Mouse (Mus musculus) c-Kit-negative CD71-positive TER-119-positive erythroid progenitor cells, embryonic 14.5 days (primary cell): ENCODE data around the gene Zkscan5.
"Not testable (repeated sequence)": the region's sequence is repeated elsewhere in the genome, so short reads cannot be mapped to it uniquely, and the experiment has no call there.

Experiments used
- DNase-seq: peaks from one replicate; pipeline ENCODE4 v3.0.0-alpha.2; 2013; ENCODE audit warnings: low read depth, low spot score

The Zkscan5 gene

GRCm38 (mm10) chr5:145203936-145204691, at the start of gene Zkscan5:
Gene Zkscan5, plus strand, starts transcription at chr5:145204562.
- peak; percentile 94 for DNase-seq

DNA sequence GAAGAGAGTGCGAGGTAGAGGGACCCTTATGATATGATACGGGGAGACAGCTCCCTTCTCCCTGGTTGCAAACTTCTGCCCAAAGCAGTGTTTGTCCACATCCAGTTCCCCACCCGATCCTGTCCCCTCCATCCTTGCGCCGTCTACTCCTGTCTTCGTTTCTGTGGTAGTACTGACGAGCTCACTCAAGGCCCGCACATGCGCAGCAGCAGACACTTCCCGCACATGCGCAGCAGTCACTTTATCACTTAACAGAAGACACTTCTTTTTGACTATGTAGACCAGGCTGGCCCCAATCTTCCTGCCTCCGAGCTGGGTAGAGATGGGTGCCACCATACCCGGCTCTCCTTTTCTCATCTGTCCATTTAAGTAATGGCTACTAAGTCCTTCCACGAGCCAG, 43.0 kb upstream of the Zkscan5 start:
- DNase-seq = no peak

DNA sequence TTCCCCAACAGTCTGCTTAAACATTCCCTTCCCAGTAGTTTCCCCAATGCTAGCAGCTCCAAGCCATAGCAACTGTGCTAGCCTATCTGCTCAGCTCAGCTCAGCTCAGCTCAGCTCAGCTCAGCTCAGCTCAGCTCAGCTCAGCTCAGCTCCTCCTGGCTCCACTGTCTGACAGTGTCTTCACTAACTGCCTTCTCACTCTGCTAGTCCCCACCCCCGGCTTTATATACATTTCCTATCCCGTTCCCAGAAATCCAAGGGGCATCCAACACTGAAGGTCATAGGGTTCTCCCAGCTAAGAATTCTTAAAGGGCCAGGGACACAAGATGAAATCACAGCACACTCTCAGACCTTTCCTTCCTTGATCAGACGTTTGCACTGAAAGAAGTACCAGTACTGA, 39.7 kb upstream of the Zkscan5 start:
- DNase-seq = no peak

DNA sequence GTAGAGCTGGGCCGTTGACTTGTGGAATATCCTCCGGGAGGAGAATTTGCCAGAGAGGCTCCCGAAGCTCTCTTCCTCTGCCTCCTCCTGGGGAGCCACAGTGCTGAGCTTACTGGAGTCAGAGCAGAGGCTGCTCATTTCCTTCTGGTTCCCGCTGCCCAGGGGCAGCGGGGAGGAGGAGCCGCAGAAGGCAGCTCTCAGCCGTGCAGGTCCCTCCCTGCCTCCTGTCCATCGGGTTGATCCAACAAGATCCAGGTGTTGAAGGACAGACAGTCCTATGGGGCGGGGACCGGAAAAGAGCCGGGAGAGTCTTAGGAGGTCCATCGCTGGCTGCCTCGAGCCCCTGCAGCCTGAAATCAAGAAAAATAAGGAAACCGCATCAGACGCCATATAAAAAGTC, 39.2 kb upstream of the Zkscan5 start:
- no peak for DNase-seq

DNA sequence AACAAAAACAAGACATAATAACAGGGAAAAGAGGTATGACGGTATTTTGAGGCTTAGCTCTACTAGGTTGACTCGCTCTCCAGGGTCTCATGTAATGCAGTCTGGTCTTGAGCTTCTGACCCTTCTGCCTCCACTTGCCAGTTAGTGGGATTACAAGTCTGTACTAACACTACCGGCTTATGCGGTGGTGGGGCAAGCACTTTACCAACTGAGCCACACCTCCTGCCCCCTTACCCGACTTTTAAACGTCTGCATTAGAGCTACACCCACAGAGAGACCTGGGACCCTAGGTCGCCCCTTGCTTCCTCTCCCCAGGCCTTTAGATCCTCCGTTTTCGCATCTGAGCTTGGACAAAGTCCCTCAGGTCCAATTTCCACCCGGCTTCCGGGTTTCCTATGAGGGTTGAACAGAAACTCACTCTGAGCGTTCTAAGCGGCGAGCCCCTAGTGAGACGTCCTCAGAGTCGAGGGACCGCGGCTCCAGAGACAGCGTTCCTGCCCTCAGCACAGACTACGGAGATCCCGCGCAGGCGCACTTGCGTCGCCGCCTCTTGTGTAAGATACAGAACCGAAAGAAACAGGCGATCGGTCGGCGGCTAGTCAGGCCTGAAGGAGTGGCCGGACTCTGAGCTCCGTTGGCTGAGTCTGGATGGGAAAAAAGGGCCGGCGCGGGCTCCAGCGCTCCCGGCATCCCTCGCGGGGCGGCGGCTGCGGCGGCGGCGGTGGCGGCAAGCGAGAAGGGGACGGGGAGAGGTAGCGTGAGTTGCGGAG, 37.6 kb upstream of the Zkscan5 start, which contains the start of the genes Ptcd1 and Cpsf4:
Gene Ptcd1, minus strand, starts transcription at position 573 of the 770 bp plus-strand sequence.
Gene Cpsf4, plus strand, starts transcription at position 678 of the 770 bp plus-strand sequence.
- peak; percentile 99 for DNase-seq

GRCm38 (mm10) chr5:145167306-145167661, 37.1 kb upstream of the Zkscan5 start:
- DNase-seq = no peak

DNA sequence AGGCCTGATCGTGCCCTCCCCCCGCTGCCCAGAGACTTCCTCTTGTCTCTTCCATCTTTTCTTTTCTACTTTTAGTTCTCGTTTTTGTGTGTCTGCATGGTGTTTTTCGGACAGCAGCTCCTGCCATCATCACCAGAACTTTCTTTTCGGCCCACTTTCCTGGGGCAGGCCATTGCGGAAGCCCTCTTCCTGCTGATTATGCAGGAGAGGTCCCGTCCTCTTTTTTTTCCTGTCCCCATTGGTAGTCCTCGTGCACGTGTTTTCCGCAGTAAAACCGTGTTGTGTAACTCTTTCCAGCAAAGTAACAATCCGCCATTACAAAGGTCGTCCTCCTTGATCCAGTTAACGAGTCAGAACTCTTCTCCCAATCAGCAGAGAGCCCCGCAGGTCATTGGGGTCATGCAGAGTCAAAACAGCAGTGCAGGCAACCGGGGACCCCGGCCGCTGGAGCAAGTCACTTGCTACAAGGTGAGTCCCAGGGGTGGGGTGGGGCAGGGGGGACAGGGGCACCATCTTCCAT, 25.8 kb upstream of the Zkscan5 start:
- no peak for DNase-seq

- no peak for DNase-seq
Observed at GRCm38 (mm10) chr5:145185244-145185643, 19.1 kb upstream of the Zkscan5 start.

GRCm38 (mm10) chr5:145189416-145189815, 14.9 kb upstream of the Zkscan5 start:
- DNase-seq = no peak

GRCm38 (mm10) chr5:145190373-145190772, 14.0 kb upstream of the Zkscan5 start:
- DNase-seq = no peak

DNA sequence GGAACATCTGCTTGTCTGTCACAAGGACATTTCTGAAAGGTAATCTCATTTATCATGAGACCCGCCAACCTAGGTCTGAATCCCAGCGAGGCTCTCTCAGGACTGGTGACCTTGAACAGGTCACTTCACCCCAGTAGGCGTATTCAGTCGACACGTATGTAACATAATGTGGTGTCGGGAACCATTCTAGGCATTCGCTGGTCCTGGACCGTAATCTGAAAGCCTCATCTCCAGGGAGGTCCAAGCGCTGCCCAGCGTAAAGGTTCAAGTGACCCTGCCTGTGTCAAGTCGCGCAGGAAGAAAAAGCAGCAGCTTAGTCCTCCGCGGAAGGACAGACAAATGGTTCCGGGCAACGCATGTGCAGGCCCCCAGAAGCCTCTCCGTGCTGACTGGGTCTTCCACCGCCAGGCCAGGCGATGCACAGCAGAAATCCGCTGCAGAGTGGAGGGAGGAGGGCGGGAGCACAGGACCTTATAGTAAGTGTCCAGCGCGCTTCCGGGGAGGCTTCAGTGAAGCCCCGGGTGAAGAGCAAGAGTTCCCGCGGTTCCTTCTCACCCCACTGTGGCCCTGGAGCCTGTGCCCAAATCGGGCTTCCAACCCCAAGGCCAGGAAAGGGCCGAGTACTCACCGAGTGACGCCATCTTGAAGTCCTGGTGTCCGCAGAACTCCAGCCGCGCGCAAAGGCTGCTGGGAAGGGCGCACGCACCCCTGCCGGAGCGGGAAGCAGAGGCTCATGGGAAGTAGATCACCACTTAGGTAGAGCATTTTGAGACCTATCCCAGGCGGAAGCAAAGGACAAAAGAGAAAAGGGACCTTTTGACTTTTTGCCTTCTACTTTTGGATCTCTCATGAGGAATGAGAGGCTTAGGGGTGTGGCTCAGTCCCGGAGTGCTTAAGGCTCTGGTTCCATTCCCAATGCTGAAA, 13.2 kb upstream of the Zkscan5 start:
- peak; percentile 79 for DNase-seq

DNA sequence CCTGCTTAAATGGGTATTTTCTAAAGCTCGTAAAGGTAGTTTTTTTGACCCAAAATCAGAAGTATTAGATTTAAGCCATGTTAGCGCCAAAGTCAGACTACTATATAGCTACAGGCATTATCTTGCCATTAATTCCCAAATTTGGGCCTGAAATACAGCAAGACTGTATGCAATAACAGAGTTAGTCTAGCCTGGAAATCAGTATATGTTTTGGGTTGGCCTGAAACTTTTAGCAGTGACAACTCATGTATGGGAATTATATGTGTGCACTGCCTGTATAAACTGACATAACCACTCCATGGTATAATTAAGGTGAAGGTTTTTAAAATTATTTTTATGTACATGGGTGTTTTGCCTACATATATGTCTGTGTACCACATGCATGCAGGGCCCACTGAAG, 12.4 kb upstream of the Zkscan5 start, which contains the start of gene Atp5j2:
Gene Atp5j2, minus strand, starts transcription at position 101 of the 400 bp plus-strand sequence.
- DNase-seq = no peak

DNA sequence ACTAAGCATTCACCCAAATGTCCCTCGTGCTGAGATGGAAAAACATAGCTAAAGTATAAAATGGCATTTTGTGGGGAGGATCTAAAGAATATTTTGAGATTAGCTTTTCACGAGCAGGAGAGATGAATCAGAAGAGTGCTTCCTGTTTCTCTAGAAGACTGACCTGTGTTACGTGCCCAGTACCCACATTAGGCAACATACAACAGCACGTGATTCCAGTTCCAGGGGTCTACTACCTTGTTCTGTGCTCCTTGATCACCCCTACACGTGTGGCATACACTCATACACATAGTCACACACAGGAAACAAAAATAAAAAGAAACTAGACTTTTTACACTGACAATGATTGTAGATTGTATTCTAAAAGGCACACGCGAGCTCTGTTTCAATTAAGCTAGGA, 4.0 kb upstream of the Zkscan5 start:
- no peak for DNase-seq

DNA sequence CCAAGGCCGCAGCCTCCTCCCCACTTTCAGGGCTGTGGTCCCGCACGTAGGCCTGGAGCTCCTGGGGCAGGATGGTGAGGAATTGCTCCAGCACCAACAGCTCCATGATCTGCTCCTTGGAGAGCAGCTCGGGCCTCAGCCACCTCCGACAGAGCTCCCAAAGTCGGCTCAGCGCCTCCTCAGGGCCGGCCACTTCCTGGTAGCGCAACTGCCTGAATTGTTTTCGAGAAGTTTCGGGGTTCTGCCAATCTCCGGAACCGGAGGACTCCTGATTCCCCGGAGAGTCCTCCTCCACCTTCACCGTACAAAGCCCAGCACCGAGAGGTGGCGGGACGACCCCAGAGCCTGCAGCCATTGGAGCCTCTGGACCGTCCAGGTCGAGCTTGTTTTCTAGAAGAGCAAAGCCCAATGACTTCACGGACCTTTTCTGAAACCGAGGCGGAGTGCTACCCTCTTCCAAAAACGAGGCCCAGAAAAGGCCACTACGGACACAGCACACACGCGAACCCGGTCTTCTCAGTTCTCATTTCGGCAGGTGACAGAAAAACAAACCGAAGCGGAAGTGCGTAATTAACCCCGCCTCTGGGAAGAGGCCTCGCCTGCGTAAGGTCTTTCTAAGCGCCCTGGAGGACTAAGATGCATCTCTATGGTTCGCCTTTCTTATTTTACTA, 2.9 kb upstream of the Zkscan5 start, which contains the start of gene Zkscan14:
Gene Zkscan14, minus strand, starts transcription at position 548 of the 671 bp plus-strand sequence.
- DNase-seq = peak; percentile 81

- DNase-seq = no peak
Observed at GRCm38 (mm10) chr5:145202446-145202845, 1.9 kb upstream of the Zkscan5 start.

DNA sequence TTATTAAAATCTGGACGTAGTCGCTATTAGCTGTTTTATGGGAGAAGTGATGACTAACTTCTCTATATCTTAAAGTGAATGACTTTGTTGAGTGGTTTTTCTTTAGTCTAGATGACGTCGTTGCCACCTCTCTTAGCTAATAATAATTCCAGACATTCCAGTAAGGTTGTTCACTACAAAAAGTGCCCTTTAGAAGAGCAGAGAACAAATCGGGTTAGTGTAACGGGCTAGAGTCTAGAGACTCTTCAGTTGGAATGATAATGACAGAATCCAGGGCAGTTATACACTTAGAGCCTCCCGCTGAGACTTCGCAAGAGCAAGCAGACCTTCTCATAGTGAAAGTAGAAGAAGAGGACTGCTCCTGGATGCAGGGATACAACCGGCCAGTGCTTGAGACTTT, 679 bp downstream of the Zkscan5 start:
- no peak for DNase-seq

DNA sequence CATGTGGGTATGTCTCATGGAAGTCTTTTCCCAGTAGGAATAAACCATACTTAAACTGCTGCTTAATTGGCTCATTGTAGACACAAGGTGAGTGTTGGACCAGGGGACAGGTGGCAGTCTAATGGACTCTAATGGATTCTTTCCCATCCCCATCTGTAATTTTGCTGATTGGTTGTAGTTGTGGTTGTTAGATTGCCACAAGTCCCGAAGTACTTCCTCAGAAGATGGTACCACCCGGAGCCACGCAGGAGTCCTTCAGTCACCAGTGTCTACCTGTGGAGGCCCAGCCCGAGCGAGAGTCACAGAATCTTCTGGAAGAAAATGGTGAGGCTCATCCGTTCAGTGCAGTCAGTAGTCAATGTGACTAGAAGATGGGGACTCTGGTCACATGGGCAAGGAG, 3.0 kb downstream of the Zkscan5 start:
- no peak for DNase-seq

DNA sequence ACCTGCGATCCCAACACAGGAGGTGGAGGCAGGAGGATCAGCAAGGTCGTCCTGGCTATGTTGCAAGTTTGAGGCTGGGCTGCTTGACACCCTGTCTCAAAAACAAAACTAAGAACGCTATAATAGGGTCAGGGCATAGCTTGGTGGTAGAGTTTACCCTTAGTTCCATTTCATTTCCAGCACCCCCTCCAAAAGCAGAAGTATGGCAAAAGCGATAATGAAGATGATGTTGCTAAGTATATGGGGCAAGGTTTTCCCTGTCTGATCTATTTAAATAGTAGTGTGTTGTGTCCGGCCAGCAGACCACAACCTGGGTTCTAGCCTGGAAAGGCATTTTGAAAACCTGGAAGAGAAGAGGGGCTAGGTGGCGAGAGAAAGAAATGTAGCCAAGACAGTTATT, 3.6 kb downstream of the Zkscan5 start:
- DNase-seq = no peak

DNA sequence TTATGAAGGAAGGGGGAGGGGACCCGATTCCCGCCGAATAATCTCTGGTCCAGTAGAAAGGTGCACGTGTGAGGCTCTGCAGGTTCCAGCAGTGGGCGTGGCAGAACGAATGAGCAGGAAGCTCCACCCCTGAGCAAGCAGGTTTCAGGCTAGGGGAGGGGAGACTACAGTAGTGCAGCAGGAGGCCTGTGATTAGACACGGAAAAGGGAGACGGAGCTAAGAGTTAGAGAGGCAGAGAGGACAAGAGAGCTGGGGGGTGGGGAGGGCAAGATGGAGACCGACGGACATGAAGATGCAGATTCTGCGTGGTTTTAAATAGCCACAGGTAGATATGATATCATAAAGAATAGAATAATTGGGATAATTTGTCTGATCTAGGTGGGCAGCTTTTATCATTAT, 4.0 kb downstream of the Zkscan5 start:
- DNase-seq = not testable (repeated sequence)

DNA sequence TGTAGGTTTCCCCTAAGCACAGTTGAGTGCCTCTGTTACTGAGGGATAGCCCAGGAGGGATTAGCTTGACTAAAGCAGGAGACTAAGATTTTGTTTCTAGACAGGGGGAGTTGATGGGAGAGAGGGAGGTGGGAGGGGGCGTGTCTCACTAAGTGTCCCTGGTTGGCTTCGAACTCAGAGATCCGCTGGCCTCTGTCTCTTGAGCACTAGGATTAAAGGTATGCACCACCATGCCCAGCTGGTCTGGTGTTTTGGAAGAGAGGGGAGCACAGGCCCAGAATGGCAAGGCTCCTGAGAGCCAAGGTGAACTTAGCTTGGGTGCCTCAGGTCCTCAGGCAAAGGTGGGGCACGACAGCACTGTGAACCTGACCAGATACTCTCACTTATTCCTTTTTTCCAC, 7.0 kb downstream of the Zkscan5 start:
- no peak for DNase-seq

- no peak for DNase-seq
Observed at GRCm38 (mm10) chr5:145212216-145212615, 7.9 kb downstream of the Zkscan5 start.
